Mouse (Mus musculus) heart, postnatal 0 days (tissue): ENCODE results near the gene Ccdc102a. TPM values are rescaled to one million over a fixed set of nuclear protein-coding genes. Genes with fewer than 3 reads are reported as not detected.

ENCODE experiments used
- ATAC-seq: fragments of 200-750 bp; cut with Nextera tagmentation; 2 replicates; pipeline ENCODE4 v1.8.0; 2017; ENCODE audit warnings: low read depth, moderate number of reproducible peaks, moderate library complexity; ENCODE audit not compliant: insufficient read depth
- DNase-seq: peaks from one replicate; pipeline ENCODE4 v3.0.0-alpha.2; 2016; ENCODE audit warnings: low spot score
- H3K27ac ChIP-seq: fragments of 300-500 bp; sonication (generic); 2 replicates; pipeline ENCODE4 v1.5.1; 2014; ENCODE audit warnings: low read depth, mild to moderate bottlenecking
- H3K27me3 ChIP-seq: fragments of 300-500 bp; sonication (generic); 2 replicates; pipeline ENCODE4 v1.6.1; 2014; ENCODE audit warnings: low read length, mixed read lengths; ENCODE audit not compliant: control insufficient read depth, insufficient read depth
- H3K36me3 ChIP-seq: fragments of 300-500 bp; sonication (generic); replicated peaks from 2 replicates; pipeline ENCODE4 v1.6.1; 2014; ENCODE audit warnings: low read length, mixed read lengths; ENCODE audit not compliant: control insufficient read depth, insufficient read depth
- H3K4me1 ChIP-seq: fragments of 300-500 bp; sonication (generic); 2 replicates; pipeline ENCODE4 v1.6.1; 2014; ENCODE audit warnings: antibody characterized with exemption; ENCODE audit not compliant: control insufficient read depth, insufficient read depth
- H3K4me2 ChIP-seq: fragments of 300-500 bp; sonication (generic); 2 replicates; pipeline ENCODE4 v1.6.1; 2014; ENCODE audit warnings: low read depth, mild to moderate bottlenecking, low read length, moderate library complexity
- H3K4me3 ChIP-seq: fragments of 300-500 bp; sonication (generic); 2 replicates; pipeline ENCODE4 v1.5.1; 2014; ENCODE audit warnings: low read depth, low read length
- H3K9ac ChIP-seq: fragments of 300-500 bp; sonication (generic); replicated peaks from 2 replicates; pipeline ENCODE4 v1.6.1; 2014; ENCODE audit warnings: low read depth, low read length, mixed read lengths
- H3K9me3 ChIP-seq: fragments of 300-500 bp; sonication (generic); replicated peaks from 2 replicates; pipeline ENCODE4 v1.6.1; 2016; ENCODE audit warnings: low read length; ENCODE audit not compliant: control insufficient read depth
- CTCF ChIP-seq: IDR thresholded peaks from 2 replicates; pipeline ENCODE4 v1.5.1; 2016; ENCODE audit warnings: antibody characterized with exemption, control low read depth, low read depth
- EP300 ChIP-seq: IDR thresholded peaks from 2 replicates; pipeline ENCODE4 v1.6.1; 2016; ENCODE audit warnings: antibody characterized with exemption, low read depth
- WGBS: fragments of 180-500 bp; shearing (Covaris S2); extraction: QIAGEN DNeasy Blood & Tissue Kit; methylation state at CpG from one replicate; pipeline ENCODE4 v1.1.7; 2014; 5-methylcytosine and 5-hydroxymethylcytosine counted together
- polyA plus RNA-seq: library from polyadenylated mRNA; unstranded; fragments of >200 nt; fragmentation: Nextera tagmentation; extraction: Ambion mirVana; gene quantifications from 2 replicates; pipeline ENCODE4 v1.2.1, GENCODE M21; 2015
- total RNA-seq: library from RNA; depleted of rRNA; stranded (reverse); fragments of >200 nt; gene quantifications from 2 replicates; pipeline ENCODE4 v1.2.3, GENCODE M21; 2014; ENCODE audit warnings: low replicate concordance

The Ccdc102a gene
- total and polyA plus RNA-seq, 2 experiments from 2014 or later, result 10.1 to 12.4 TPM

- no peak overlapping the region for H3K27ac ChIP-seq
- H3K9ac ChIP-seq, result no peak overlapping the region
- DNase-seq, result no peak
- H3K27me3 ChIP-seq, result no peaks in the 10 kb centered on the region
- H3K4me3 ChIP-seq, result no peak overlapping the region
- H3K4me1 ChIP-seq, result peaks cover 6% of the 10 kb centered on the region; the same call in 1 of the 2 replicates
- H3K9me3 ChIP-seq, result no peaks in the 10 kb centered on the region
- no peak for ATAC-seq
- no peak overlapping the region for H3K4me2 ChIP-seq
- TF ChIP-seq CTCF (no peak), EP300 (no peak)
- 56% methylated on average over 4 of the region's 4 CpGs for WGBS
- no peaks in the 10 kb centered on the region for H3K36me3 ChIP-seq
Observed at GRCm38 (mm10) chr8:94880742-94881141, 37.2 kb downstream of the Ccdc102a start.

- ATAC-seq, result no peak
- 50% methylated on average over 3 of the region's 3 CpGs for WGBS
Observed at GRCm38 (mm10) chr8:94876820-94877219, 41.1 kb downstream of the Ccdc102a start.

GRCm38 (mm10) chr8:94876197-94876730 lies 41.6 kb downstream of the Ccdc102a start, which contains the start of gene Dok4:
Gene Dok4 (minus strand): TSS chr8:94876330.
- H3K36me3 ChIP-seq, result no peaks in the 10 kb centered on the region
- ATAC-seq (peak; percentile 82), DNase-seq (peak; percentile 87)
- WGBS, result under 1% methylated on average over 35 of the region's 37 CpGs
- peak within 1 kb of the TSS; percentile 70 for H3K27ac ChIP-seq
- H3K27me3 ChIP-seq, result no peaks in the 10 kb centered on the region
- peak within 1 kb of the TSS; percentile 78 for H3K4me3 ChIP-seq
- H3K4me2 ChIP-seq, result peak within 1 kb of the TSS; percentile 93
- TF ChIP-seq CTCF (no peak), EP300 (no peak)
- peaks cover 14% of the 10 kb centered on the region; the same call in 1 of the 2 replicates for H3K4me1 ChIP-seq
- H3K9ac ChIP-seq, result peak within 1 kb of the TSS; percentile 65
- no peaks in the 10 kb centered on the region for H3K9me3 ChIP-seq

More at GRCm38 (mm10) chr8:94876820-94877219, 41.1 kb downstream of the Ccdc102a start:
- DNase-seq, result no peak
- H3K27ac ChIP-seq, result peak overlapping the region; percentile 70
- no peaks in the 10 kb centered on the region for H3K9me3 ChIP-seq
- H3K4me3 ChIP-seq, result no peak overlapping the region
- H3K9ac ChIP-seq, result no peak overlapping the region
- peaks cover 14% of the 10 kb centered on the region; the same call in 1 of the 2 replicates for H3K4me1 ChIP-seq
- no peak for TF ChIP-seq CTCF
- no peak for TF ChIP-seq EP300
- no peaks in the 10 kb centered on the region for H3K27me3 ChIP-seq
- no peaks in the 10 kb centered on the region for H3K36me3 ChIP-seq
- H3K4me2 ChIP-seq, result peak overlapping the region; percentile 93; the same call in 1 of the 2 replicates

GRCm38 (mm10) chr8:94875871-94876150 lies 42.1 kb downstream of the Ccdc102a start:
- Histone ChIP-seq H3K9me3 (no peaks in the 10 kb centered on the region), H3K27me3 (no peaks in the 10 kb centered on the region), H3K36me3 (no peaks in the 10 kb centered on the region), H3K4me1 (peaks cover 14% of the 10 kb centered on the region; the same call in 1 of the 2 replicates), H3K27ac (peak overlapping the region; percentile 70), H3K9ac (peak overlapping the region; percentile 65), H3K4me2 (peak overlapping the region; percentile 93), H3K4me3 (peak overlapping the region; percentile 78)
- no peak for DNase-seq
- under 1% methylated on average over 18 of the region's 20 CpGs for WGBS
- TF ChIP-seq EP300 (no peak), CTCF (no peak)
- ATAC-seq, result 0 out of 2 replicates have a peak, but pooled peaks have one; percentile 1

GRCm38 (mm10) chr8:94875096-94875870 lies 42.6 kb downstream of the Ccdc102a start:
- 4% methylated on average over 17 of the region's 17 CpGs for WGBS
- DNase-seq (no peak), ATAC-seq (0 out of 2 replicates have a peak, but pooled peaks have one; percentile 12)

More at GRCm38 (mm10) chr8:94875096-94875870, 42.6 kb downstream of the Ccdc102a start:
- H3K9me3 ChIP-seq, result no peaks in the 10 kb centered on the region
- TF ChIP-seq CTCF (no peak), EP300 (no peak)
- H3K4me1 ChIP-seq, result peaks cover 14% of the 10 kb centered on the region; the same call in 1 of the 2 replicates
- no peaks in the 10 kb centered on the region for H3K27me3 ChIP-seq
- peak overlapping the region; percentile 78 for H3K4me3 ChIP-seq
- peak overlapping the region; percentile 65 for H3K9ac ChIP-seq
- H3K36me3 ChIP-seq, result no peaks in the 10 kb centered on the region
- H3K27ac ChIP-seq, result peak overlapping the region; percentile 70
- peak overlapping the region; percentile 93 for H3K4me2 ChIP-seq
